Mouse (Mus musculus) liver, embryonic 12.5 days (tissue): Measurements from ENCODE around the gene Gm2000. TPM values are rescaled to one million over a fixed set of nuclear protein-coding genes. Genes with fewer than 3 reads are reported as not detected.
"Not testable (repeated sequence)": the region's sequence is repeated elsewhere in the genome, so short reads cannot be mapped to it uniquely, and the experiment has no call there.

Source experiments
- ATAC-seq: fragments of 200-750 bp; cut with Nextera tagmentation; 2 replicates; pipeline ENCODE4 v1.8.0; 2017; ENCODE audit warnings: moderate number of reproducible peaks, mild to moderate bottlenecking, moderate library complexity
- H3K27ac ChIP-seq: fragments of 300-500 bp; sonication (generic); 2 replicates; pipeline ENCODE4 v1.5.1; 2016; ENCODE audit warnings: mild to moderate bottlenecking
- H3K27me3 ChIP-seq: fragments of 300-500 bp; sonication (generic); replicated peaks from 2 replicates; pipeline ENCODE4 v1.6.1; 2016; ENCODE audit warnings: mild to moderate bottlenecking, moderate library complexity
- H3K36me3 ChIP-seq: fragments of 300-500 bp; sonication (generic); 2 replicates; pipeline ENCODE4 v1.6.1; 2016; ENCODE audit warnings: mild to moderate bottlenecking, moderate library complexity
- H3K4me1 ChIP-seq: fragments of 300-500 bp; sonication (generic); 2 replicates; pipeline ENCODE4 v1.6.1; 2016
- H3K4me2 ChIP-seq: fragments of 300-500 bp; sonication (generic); 2 replicates; pipeline ENCODE4 v1.6.1; 2016; ENCODE audit warnings: mild to moderate bottlenecking, moderate library complexity
- H3K4me3 ChIP-seq: fragments of 300-500 bp; sonication (generic); 2 replicates; pipeline ENCODE4 v1.5.1; 2016; ENCODE audit warnings: mild to moderate bottlenecking, moderate library complexity
- H3K9ac ChIP-seq: fragments of 300-500 bp; sonication (generic); 2 replicates; pipeline ENCODE4 v1.6.1; 2016; ENCODE audit warnings: mild to moderate bottlenecking, moderate library complexity
- H3K9me3 ChIP-seq: fragments of 300-500 bp; sonication (generic); replicated peaks from 2 replicates; pipeline ENCODE4 v1.6.1; 2016; ENCODE audit warnings: mild to moderate bottlenecking, moderate library complexity
- whole genome bisulfite sequencing: fragments of 180-500 bp; shearing (Covaris S2); methylation state at CpG from one replicate; pipeline ENCODE4 v1.1.7; 2016; ENCODE audit not compliant: insufficient replicate concordance; 5-methylcytosine and 5-hydroxymethylcytosine counted together
- polyA plus RNA-seq: library from polyadenylated mRNA; unstranded; fragments of >200 nt; fragmentation: Nextera tagmentation; extraction: Ambion mirVana; gene quantifications from 2 replicates; pipeline ENCODE4 v1.2.1, GENCODE M21; 2016

Gene Gm2000
- 762 and 857 TPM in 2 replicates for polyA plus RNA-seq

DNA sequence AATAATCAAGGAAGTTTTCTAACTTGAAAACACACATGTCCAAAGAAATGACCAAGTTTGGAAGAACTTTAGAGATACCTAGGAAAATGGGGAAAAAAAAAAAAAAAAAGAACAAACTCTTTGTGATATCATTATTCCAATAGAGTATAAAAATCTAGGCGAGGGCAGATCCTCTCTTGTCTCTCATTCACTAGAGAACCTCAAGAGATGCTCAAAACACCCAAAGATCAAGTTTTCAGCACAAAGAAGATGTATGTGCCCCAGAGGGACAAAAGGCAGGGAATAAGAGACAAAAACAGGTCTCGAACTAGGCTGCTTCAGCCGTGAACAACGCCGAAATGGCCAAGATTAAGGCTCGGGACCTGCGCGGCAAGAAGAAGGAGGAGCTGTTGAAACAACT lies at the start of gene Gm2000:
TSS of gene Gm2000 (plus strand) at position 301 of the 400 bp plus-strand sequence.
- H3K27me3 ChIP-seq = no peaks in the 10 kb centered on the region

DNA sequence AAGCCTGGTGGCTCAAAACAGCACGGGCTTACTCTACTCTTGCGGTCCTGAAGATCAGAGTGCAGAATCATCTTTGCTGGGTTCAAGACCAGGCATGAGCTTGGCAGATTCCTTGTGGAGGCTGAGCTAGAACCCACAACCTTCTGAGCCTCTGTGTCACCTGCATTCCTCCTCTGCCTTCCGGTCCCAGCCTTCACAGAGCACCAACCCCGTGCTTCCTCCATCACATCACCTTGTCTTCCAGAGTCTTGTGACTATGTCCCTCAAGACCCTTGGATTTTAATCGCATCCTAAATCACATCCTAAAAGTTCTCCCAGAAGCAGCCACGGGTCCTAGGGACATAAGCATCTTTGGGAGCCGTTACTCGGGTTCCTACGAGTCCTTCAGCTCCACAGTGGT lies 42.7 kb upstream of the Gm2000 start:
- Histone ChIP-seq H3K9ac (no peak overlapping the region), H3K4me1 (no peaks in the 10 kb centered on the region), H3K4me2 (no peak overlapping the region), H3K27me3 (no peaks in the 10 kb centered on the region), H3K36me3 (no peaks in the 10 kb centered on the region), H3K4me3 (no peak overlapping the region), H3K9me3 (no peaks in the 10 kb centered on the region), H3K27ac (no peak overlapping the region)
- WGBS = 72% methylated on average over 9 of the region's 9 CpGs
- no peak for ATAC-seq

More for the DNA sequence above, at the start of gene Gm2000:
- 87% methylated on average over 8 of the region's 8 CpGs for WGBS
- H3K27ac ChIP-seq = no peak within 1 kb of the TSS
- no peaks in the 10 kb centered on the region for H3K9me3 ChIP-seq
- no peak for ATAC-seq
- H3K36me3 ChIP-seq = no peaks in the 10 kb centered on the region
- H3K4me1 ChIP-seq = no peaks in the 10 kb centered on the region
- no peak within 1 kb of the TSS for H3K4me3 ChIP-seq
- H3K9ac ChIP-seq = no peak within 1 kb of the TSS
- no peak within 1 kb of the TSS for H3K4me2 ChIP-seq

DNA sequence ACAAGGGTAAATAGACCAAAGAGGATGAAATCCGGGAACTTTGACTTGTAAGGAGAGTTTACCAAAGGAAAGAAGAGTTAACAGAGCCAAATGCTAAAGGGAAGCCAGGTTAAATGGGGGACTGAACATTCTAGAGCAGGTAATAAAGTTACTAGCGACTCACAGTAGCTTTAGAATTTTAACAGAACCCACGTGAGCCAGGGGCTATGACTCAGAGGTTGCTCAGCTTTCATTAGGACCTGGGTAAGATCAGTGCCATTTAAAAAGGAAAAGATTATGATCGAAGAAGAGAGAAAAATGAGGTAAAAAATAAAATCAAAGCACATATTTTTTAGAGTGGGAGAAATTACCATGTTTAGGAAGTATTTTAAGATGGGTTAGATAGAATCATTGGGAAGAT lies 25.0 kb upstream of the Gm2000 start:
- WGBS = 53% methylated on average over 4 of the region's 4 CpGs
- Histone ChIP-seq H3K4me3 (no peak overlapping the region), H3K9ac (no peak overlapping the region), H3K4me2 (no peak overlapping the region), H3K27me3 (no peaks in the 10 kb centered on the region), H3K36me3 (no peaks in the 10 kb centered on the region), H3K4me1 (no peaks in the 10 kb centered on the region), H3K9me3 (no peaks in the 10 kb centered on the region), H3K27ac (no peak overlapping the region)
- no peak for ATAC-seq

GRCm38 (mm10) chr1:156344433-156344832 lies 21.4 kb upstream of the Gm2000 start:
- Histone ChIP-seq H3K9ac (no peak overlapping the region), H3K27ac (no peak overlapping the region), H3K27me3 (no peaks in the 10 kb centered on the region), H3K4me1 (no peaks in the 10 kb centered on the region), H3K36me3 (no peaks in the 10 kb centered on the region), H3K4me3 (no peak overlapping the region), H3K4me2 (no peak overlapping the region), H3K9me3 (no peaks in the 10 kb centered on the region)
- WGBS = 45% methylated on average over 4 of the region's 4 CpGs
- ATAC-seq = no peak

DNA sequence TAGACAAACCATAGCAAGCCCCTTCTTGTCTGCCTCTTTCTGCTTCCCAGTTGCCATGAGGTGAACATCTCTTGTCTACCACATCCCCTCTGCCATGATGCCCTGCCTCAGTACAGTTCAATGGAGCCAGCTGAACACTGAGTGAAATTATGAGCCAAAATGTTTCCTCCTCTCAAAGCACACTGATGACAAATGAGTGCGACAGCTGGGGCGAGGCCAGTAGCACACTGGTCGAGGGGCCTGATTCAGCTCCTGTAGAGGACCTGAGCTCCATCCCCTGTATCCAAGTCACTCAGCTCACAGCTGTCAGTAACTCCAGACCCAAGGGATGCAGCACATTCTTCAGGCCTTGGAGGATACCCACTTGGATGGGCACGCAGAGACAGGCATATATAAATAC lies 20.2 kb upstream of the Gm2000 start:
- 80% methylated on average over 4 of the region's 4 CpGs for WGBS
- ATAC-seq = no peak
- H3K27ac ChIP-seq = no peak overlapping the region

GRCm38 (mm10) chr1:156349031-156349430 lies 16.8 kb upstream of the Gm2000 start:
- Histone ChIP-seq H3K36me3 (no peaks in the 10 kb centered on the region), H3K9ac (no peak overlapping the region), H3K4me1 (no peaks in the 10 kb centered on the region), H3K4me2 (no peak overlapping the region), H3K27ac (no peak overlapping the region), H3K9me3 (no peaks in the 10 kb centered on the region), H3K27me3 (no peaks in the 10 kb centered on the region), H3K4me3 (no peak overlapping the region)
- 54% methylated on average over 4 of the region's 4 CpGs for WGBS
- ATAC-seq = no peak

More for the DNA sequence above, 20.2 kb upstream of the Gm2000 start:
- Histone ChIP-seq H3K27me3 (no peaks in the 10 kb centered on the region), H3K36me3 (no peaks in the 10 kb centered on the region), H3K4me3 (no peak overlapping the region), H3K9me3 (no peaks in the 10 kb centered on the region), H3K9ac (no peak overlapping the region), H3K4me2 (no peak overlapping the region), H3K4me1 (no peaks in the 10 kb centered on the region)

DNA sequence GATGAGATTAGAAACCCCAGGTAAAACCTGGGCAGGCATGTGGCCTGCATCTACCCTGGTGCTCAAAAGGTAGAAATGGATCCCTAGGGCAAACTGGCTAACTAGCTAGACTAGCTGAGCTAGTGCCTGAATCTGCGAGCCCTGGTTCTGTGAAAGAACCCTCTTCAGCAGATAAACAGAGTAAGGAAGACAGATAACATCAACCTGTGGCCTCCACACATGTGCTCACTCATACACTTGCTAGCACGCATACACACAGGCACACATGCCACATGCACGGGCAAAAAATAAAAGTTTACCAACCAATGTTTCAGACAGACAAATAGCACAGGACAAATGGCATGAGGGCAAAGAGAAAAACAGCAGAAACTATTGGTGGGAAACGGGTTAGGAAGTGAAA lies 15.4 kb upstream of the Gm2000 start:
- Histone ChIP-seq H3K4me2 (no peak overlapping the region), H3K27me3 (no peaks in the 10 kb centered on the region), H3K4me1 (no peaks in the 10 kb centered on the region), H3K36me3 (no peaks in the 10 kb centered on the region), H3K27ac (no peak overlapping the region), H3K4me3 (no peak overlapping the region), H3K9ac (no peak overlapping the region), H3K9me3 (no peaks in the 10 kb centered on the region)
- 64% methylated on average over 4 of the region's 4 CpGs for WGBS
- no peak for ATAC-seq

DNA sequence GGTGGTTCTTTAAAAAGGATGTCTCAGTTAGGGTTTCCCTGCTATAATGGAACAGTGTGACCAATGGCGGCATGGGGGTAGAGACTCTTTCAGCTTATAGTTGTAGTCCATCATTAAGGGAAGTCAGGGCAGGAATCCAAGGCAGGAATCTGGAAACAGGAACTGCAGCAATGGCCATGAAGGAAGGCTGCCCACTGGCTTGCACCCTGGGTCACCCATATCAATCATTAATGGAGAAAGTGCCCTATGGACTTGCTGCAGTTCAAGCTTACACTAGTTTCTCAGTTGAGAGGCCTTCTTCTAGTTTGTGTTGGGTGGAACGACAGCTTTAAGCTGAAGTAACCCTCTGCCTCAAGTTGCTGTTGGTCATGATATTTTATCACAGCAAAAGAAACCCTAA lies 13.4 kb upstream of the Gm2000 start:
- Histone ChIP-seq H3K4me1 (no peaks in the 10 kb centered on the region), H3K4me2 (no peak overlapping the region), H3K36me3 (no peaks in the 10 kb centered on the region), H3K9ac (no peak overlapping the region), H3K9me3 (no peaks in the 10 kb centered on the region), H3K27ac (no peak overlapping the region), H3K27me3 (no peaks in the 10 kb centered on the region), H3K4me3 (no peak overlapping the region)
- 71% methylated on average over 2 of the region's 2 CpGs for WGBS
- no peak for ATAC-seq

- H3K4me3 ChIP-seq = no peak overlapping the region
- 79% methylated on average over 3 of the region's 3 CpGs for WGBS
- H3K4me2 ChIP-seq = no peak overlapping the region
- no peak for ATAC-seq
- H3K9ac ChIP-seq = no peak overlapping the region
- no peaks in the 10 kb centered on the region for H3K36me3 ChIP-seq
- no peak overlapping the region for H3K27ac ChIP-seq
- H3K27me3 ChIP-seq = no peaks in the 10 kb centered on the region
- no peaks in the 10 kb centered on the region for H3K9me3 ChIP-seq
- peaks cover 4% of the 10 kb centered on the region for H3K4me1 ChIP-seq
Observed at GRCm38 (mm10) chr1:156381217-156381616, 15.4 kb downstream of the Gm2000 start.

GRCm38 (mm10) chr1:156386232-156386631 lies 20.4 kb downstream of the Gm2000 start:
- Histone ChIP-seq H3K9me3 (no peaks in the 10 kb centered on the region), H3K4me3 (no peak overlapping the region), H3K4me2 (no peak overlapping the region), H3K9ac (no peak overlapping the region), H3K27me3 (no peaks in the 10 kb centered on the region), H3K27ac (no peak overlapping the region), H3K4me1 (peaks cover 13% of the 10 kb centered on the region), H3K36me3 (no peaks in the 10 kb centered on the region)
- WGBS = 35% methylated on average over 4 of the region's 4 CpGs
- ATAC-seq = peak; percentile 63; the same call in 1 of the 2 replicates

GRCm38 (mm10) chr1:156386880-156387279 lies 21.0 kb downstream of the Gm2000 start:
- Histone ChIP-seq H3K27me3 (no peaks in the 10 kb centered on the region), H3K4me2 (no peak overlapping the region), H3K4me1 (peaks cover 13% of the 10 kb centered on the region), H3K36me3 (no peaks in the 10 kb centered on the region), H3K9ac (no peak overlapping the region), H3K9me3 (no peaks in the 10 kb centered on the region), H3K4me3 (no peak overlapping the region), H3K27ac (peak overlapping the region; percentile 26; the same call in 1 of the 2 replicates)
- ATAC-seq = peak; percentile 90
- WGBS = 25% methylated on average over 3 of the region's 3 CpGs

DNA sequence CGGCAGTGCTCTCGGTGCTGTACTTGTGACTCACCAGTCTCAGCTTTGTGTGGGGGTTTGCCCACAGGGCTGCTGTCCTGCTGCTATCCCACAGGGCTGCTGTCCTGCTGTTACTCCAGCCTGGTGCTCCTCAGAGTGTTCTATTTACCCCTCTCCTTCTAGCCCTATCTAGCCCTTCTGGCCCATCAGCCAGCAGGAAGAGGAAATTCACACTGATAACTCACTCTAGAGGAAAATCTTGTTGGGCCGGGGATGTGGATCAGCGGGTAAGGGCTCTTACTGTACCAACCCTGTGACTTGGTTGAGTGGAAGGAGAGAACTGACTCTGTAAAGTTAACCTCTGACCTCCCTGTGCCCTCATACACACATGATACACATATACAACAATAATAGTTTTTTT lies 27.3 kb downstream of the Gm2000 start:
- Histone ChIP-seq H3K4me3 (no peak overlapping the region), H3K36me3 (no peaks in the 10 kb centered on the region), H3K27me3 (no peaks in the 10 kb centered on the region), H3K9me3 (no peaks in the 10 kb centered on the region), H3K27ac (no peak overlapping the region), H3K9ac (no peak overlapping the region), H3K4me1 (0 out of 2 replicates have a peak, but pooled peaks cover 3% of the 10 kb centered on the region), H3K4me2 (no peak overlapping the region)
- ATAC-seq = no peak
- 39% methylated on average over 4 of the region's 4 CpGs for WGBS

DNA sequence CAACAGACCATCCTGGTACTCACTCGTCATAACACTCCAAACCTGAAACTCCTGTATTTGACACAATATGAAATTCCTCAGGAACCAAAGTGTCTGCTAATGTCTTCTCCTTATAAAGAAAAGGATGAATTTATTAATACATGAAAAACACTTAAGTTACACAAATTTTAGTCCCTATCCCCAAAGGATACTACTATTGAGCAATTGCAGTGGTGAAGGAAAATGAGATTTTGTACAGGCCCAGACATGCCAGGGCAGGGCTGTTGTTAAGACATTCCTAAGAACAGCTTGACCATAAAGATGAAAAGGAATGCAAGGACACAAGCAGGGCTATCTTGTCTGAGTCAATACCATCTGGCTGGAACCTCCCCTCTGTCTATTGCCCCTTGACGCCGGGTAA lies 34.3 kb downstream of the Gm2000 start:
- H3K27me3 ChIP-seq, ATAC-seq, H3K4me3 ChIP-seq, H3K9me3 ChIP-seq, H3K9ac ChIP-seq, H3K4me1 ChIP-seq, H3K27ac ChIP-seq, H3K36me3 ChIP-seq, H3K4me2 ChIP-seq: not testable (repeated sequence)
- 62% methylated on average over 3 of the region's 3 CpGs for WGBS
